Mouse (Mus musculus) liver, adult (tissue): ENCODE results near the gene Mast2.

Experiments used
- GATA4 ChIP-seq: IDR thresholded peaks from 2 replicates; pipeline ENCODE4 v1.6.1; 2014; ENCODE audit warnings: mild to moderate bottlenecking, low read length; ENCODE audit not compliant: insufficient replicate concordance

Mast2 gene

DNA sequence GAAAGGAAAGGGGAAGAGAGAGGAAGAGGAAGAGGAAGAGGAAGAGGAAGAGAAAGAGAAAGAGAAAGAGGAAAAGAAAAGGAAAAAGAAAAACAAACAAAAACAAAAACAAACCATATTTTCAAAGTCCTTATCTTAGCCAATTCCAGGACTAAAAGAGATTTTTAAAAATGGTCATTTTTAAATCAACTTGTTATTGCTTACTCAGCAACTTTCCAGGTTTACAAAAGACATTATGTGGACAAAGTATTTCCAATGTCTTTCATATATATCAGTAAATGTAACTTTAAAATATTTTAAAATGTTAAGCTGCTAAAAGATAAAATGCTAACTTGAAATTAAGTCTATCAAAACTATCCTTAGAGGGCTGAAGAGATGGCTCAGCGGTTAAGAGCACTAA, 24.6 kb downstream of the Mast2 start:
- no peak for TF ChIP-seq GATA4

DNA sequence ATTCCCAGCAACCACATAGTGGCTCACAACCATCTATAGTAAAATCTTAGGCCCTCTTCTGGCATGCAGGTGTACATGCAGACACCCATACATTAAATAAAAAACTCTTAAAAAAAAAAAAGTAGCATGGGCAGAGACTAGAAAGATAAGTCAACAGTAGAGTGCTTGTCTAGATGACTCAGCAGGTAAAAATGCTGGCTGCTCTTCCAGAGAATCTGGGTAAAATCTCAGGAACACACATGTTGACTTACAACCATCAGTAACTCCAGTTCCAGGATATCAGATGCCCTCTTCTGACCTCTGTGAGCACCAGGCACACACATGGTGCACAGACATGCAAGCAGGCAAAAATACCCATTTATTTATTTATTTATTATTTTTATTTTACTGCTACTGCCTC, 25.4 kb downstream of the Mast2 start:
- no peak for TF ChIP-seq GATA4

DNA sequence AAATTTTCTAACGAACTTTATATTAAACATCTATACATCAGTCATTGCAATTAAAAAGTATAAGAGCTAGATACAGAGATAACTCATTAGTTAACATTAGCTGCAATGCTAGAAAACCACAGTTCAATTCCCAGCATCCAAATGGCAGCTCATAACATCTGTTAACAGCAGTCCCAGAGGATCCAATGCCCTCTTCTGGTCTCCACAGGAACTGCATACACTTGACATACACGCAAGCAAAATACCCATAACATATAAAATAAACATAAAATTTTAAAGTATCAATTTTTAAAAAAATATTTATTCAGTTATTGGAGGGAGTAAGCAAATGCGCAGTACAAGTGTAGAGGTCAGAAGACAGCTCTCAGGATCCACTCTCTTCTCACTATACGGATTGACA, 28.4 kb downstream of the Mast2 start:
- TF ChIP-seq GATA4: no peak

DNA sequence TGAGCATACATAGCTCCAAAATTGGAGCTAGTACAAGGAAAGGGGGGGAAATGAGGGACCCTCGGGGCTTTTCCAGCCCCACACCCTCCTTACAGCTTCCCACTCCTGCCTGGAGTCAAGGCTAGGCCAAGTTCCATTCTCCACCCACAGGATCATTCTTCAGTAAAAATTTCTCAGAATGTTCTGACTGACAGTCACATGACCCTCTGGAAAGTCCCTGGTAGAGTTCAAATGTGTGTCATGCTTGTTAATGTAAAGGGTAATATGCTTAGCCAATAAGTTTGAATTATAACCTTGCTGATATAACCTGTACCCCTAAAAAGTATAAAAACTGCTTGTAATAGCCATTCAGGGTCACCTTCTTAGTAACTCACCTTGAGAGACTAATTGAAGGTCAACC, 41.8 kb downstream of the Mast2 start:
- TF ChIP-seq GATA4: no peak

DNA sequence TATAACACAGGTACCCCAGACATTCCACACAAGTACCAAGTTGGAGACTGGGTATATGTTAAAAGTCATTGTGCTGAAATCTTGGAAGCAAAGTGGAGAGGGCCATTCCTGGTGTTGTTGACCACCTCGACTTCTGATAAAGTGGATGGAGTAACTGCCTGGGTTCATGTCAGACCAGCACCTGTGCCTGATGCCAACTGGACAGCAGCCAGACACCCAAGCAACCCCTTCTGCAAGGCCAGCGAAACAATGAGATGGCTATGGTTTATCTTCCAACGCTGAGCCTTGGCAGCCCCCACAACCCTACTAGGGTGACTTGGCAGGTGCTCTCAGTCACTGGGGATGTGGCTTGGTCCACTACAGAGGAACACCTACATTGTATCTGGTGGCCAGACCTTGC, 42.8 kb downstream of the Mast2 start:
- no peak for TF ChIP-seq GATA4

DNA sequence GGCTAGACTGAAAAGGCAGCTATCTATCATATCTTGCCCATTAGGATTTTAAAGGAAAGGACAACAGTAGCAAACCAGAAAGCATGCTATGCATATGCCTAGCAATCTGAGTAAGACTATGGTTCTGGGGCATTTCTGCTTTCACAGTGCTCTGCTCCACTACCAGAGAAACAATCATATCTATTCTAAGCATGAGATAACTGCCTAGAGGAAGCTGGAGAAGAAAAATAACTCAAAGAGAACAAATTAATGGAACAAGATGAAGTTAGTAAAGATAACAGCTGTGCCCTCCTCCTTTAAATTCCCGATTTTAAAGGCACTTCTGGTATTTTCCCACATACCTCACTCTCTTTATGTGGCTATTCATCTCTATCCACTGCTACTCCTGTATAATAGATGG, 51.0 kb downstream of the Mast2 start:
- TF ChIP-seq GATA4: no peak

DNA sequence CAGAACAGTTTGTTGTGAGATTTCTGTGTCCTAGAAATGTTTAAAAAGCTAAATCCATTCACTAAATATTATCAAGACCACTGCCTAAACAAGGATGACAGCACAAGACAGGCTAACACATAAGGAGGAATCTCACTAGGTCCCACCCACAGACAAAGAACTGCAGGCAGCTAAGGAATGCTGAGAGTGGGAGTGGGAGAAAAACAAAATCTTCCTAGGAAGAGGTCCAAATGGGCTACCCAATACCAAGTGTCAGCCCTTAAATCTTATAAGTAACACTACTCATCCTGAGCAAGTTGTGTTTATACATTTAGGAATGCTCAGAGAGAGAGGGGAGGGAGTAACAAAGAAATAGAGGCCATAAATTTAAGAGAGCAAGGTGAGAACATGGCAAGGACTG, 52.6 kb downstream of the Mast2 start:
- TF ChIP-seq GATA4: no peak

DNA sequence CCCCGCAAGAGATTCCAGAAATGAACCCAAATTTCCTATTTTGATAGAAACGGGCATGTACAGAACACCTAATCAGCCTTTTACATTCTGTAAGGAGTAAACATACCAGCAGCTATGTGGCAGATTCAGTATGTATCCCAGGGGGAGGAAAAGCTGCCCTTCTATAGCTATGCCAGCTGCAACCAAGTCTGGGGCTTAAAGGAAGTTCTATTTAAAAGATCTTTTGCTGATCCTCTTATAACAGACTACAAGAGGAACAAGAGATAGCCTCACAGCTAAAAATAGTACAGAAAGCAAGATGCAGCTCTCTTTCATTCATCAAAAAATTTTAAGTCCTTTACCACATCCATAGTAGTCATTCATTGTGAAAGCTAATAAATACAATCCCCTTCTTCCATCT, 57.3 kb downstream of the Mast2 start:
- TF ChIP-seq GATA4: no peak

DNA sequence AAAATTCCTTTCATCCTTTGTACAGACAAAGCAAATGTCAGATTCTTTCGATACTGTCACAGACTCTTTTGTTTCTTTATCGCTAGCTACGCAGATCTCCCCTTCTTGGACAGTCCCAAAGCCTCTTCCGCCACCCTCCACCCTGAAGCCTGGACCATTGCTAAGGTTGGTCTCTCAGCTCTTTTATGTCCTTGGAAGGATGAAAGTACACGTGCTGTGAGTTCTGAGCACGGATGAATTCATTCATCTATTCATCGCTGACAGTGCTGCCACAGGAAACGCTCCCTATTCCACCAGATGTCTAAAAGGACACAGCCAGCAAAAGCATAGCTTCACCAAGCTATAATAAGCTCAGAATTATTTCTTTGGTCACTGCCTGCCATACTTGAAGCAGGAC, 58.0 kb downstream of the Mast2 start:
- no peak for TF ChIP-seq GATA4

DNA sequence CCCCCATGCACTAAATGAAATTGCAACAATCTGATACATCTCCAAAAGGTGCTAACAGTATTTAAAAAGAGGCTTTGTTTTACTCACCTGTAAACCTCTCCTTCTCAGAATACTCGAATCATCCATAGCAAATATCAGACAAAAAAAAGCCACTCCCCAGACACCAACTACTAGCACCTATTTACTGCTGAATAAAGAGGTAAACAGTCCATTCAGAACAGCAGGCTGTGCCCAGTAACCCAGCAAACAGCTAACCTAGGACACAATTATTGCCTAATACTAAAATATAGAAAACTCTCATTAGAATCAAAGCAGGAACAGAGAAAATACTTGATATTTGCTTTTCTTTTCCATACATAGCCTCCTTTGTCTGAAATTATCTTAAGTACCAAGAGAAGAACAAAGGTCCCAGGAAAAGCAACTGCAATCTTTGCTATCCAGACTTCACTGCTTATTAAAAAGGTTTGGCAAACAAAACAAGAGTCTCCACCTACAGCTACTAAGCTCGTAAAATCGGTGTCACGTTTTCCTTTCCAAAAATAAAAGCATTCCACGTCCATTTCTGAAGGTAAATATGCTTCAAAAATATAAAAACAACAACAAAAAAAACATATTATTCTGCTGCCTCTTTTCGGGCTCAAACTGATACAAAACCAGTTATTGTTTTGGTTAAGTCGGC, 58.6 kb downstream of the Mast2 start:
- TF ChIP-seq GATA4: no peak

DNA sequence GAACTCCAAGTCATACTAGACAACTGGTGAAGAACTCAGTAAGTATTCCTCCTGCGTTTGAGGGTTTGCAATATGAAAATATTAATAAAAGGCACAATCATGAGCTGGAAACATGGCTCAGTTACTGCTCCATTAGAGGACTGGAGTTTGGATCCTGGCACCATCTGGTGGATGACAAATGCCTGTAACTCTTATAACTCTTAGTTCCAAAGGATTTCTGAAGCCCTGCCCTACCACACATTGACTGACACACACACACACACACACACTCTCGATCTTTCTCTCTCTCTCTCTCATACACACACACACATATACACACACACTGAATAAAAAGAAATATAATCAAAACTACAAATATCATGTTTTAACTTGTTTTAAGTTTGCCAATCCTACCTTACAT, 60.1 kb downstream of the Mast2 start:
- TF ChIP-seq GATA4: no peak

DNA sequence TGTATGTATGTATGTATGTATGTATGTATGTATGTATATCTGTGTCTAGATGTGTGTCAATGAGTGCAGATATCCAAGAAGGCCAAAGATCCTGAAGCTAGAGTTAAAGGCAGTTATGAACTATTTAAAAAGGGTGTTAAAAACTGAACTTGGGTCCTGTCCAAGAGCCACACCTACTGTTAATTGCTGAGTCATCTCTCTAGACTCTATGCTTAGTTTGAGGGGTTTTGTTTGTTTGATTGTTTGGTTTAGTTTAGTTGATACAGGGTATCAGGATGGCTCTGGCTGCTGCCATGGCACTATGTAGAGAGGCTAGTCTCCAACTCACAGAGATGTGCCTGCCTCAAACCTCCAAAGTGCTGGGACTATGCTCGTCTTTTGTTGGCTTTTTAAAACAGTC, 61.3 kb downstream of the Mast2 start:
- TF ChIP-seq GATA4: no peak

DNA sequence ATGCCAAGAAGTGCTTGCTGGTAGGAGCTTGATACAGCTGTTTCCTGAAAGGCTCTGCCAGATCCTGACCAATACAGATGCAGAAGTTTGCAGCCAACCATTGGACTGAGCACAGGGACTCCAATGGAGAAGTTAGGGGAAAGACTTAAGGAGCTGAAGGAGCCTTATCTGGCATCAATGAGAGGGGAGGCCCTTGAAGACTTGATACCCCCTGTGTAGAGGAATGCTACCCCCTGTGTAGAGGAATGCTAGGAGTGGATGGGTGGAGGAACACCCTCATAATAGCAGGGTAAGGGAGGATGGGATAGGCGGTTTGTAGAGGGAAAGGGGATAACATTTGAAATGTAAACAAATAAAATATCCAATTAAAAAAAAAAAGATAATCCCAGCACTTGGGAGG, 65.9 kb downstream of the Mast2 start:
- no peak for TF ChIP-seq GATA4

DNA sequence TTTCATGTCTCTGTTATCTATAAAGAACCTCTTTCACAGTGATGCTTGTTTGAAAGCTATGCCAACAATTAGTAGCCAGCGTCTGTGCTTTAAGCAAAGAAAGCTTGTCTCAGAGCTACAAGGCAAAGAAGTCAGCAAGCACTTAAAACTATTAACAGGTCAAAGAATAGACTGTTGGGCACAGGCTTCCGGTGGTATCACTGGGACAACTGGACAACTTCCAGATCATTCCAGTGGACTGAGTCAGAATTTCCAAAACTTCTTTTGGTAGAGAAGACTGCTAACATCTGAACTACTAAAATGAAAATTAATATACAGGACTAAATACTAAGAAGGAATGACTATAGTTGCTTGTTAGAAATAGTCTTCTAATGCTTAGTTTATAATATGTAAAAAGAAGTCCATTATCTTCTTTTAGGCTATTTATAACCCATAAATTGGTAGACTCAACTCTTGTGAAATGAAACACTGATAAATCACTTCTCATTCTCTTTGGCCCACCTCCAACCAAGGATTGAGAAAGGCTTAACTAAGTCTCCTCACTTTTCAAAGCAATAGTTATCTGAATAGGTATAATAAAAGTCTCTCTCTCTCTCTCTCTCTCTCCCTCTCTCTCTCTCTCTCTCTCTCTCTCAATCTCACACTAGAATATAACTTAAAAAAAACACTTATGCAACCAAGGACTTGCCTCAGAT, 85.9 kb downstream of the Mast2 start:
- no peak for TF ChIP-seq GATA4

DNA sequence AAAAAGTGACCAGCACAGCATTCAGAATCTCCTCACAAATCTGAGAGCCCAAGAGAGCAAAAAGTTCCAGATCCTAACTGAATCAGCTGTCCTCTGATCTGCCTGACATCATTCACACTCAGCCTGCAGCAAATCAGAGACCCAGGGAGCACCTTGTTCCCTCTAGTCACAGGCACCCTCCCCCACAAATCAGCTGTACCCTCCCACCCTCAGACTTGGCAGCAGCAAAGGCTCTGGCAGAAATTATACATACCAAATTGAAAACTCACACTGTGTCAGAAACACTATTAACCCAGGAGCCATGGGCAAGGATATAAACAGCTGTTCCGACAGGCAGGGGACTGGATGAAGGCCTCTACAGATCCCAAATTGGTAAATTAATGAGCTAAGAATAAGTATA, 92.3 kb downstream of the Mast2 start:
- no peak for TF ChIP-seq GATA4

DNA sequence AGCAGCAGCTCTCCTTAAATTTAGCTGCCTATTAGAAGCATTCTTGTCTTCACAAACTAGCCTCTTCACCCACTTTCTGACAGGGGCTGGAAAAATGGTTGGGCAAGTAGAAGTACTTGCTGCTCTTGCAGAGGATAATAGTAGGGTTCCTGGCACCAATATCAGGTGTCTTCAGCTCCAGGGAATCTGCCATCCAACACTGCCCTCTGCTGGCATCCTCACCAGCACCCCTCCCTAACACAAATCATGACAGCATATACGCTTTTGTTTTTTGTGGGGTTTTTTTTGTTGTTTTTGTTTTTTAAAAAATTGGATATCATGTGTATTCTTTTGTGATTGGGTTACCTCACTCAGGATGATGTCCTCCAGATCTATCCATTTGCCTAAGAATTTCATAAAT, 105.9 kb downstream of the Mast2 start:
- TF ChIP-seq GATA4: no peak

DNA sequence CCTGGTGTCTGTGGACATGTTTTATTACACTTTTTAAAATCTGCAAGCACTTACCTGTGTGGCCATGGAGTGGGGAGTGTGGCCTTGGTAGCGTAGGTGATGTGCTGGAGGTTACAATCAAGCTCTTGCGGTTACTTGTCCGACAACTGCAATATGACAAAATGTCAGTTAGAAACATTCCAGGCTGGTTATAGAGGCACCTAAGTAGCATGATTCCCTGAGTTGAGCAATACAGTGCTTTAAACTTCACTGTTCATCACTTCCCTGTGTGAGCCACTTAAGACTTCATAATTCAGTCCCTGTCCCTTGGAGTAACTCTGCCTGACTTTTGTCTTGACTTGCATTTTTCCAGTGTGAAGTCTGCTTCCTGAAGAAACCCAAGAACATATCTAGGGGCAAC, 111.1 kb downstream of the Mast2 start:
- TF ChIP-seq GATA4: no peak
